Comparison of ENCODE assay signal across 21 mouse cellular contexts in the genomic region with DNA sequence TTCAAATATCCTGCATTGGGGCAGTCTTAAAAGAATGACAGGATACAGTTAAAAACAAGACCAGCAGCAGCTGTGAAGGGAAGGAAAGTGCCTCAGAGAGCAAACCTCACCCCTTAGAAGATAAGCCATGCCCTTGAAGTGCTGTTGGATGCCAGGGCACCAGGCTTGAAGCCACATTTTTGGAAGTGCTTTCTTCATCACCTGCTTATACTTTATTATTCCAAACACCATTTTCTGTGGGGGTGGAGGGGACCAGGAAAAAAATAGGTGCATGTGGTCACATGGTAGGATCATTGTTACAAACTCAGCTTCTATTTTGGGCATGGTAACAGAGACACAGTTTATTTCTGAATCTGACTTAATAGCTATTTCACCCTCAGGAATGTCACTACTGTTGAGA. TPM values are rescaled to one million over a fixed set of nuclear protein-coding genes. Genes with fewer than 3 reads are reported as not detected.
DNase-seq lines count a peak whose midpoint lies in the region; ATAC-seq and TF ChIP-seq lines count a peak whose summit lies in the region.
"Had no signal": no experiment of that assay in that cellular context is flagged by ENCODE, and none has a peak within 500 bp of the region (broad histone marks: within the 10 kb centered on the region; RNA-seq: fewer than 3 reads in every experiment).

No protein-coding gene starts in this region.

- intact Hi-C loops in gastrocnemius, adult 2 months (cut with DNase I), result no loop called here
- intact Hi-C loops in gastrocnemius, postnatal 14 days (cut with DNase I; ENCODE audit: low total_unique reads), result no loop called here

- H3K36me3 ChIP-seq in heart, embryonic 16.5 days (ENCODE audit: control insufficient read depth, insufficient read depth), result peaks cover 10% of the 10 kb centered on the region; the same call in 1 of the 2 replicates
- peaks cover 9% of the 10 kb centered on the region for H3K36me3 ChIP-seq in forebrain, embryonic 15.5 days
- H3K36me3 ChIP-seq in hindbrain, embryonic 13.5 days, result peaks cover 10% of the 10 kb centered on the region

- ATAC-seq in heart, embryonic 16.5 days (replicated peaks; ENCODE audit: extremely low read depth, insufficient read depth, low FRiP score), result peak; percentile 64
- no peak for ATAC-seq in forebrain, embryonic 15.5 days (replicated peaks)
- ATAC-seq in hindbrain, embryonic 13.5 days (ENCODE audit: low FRiP score), result no peak
- ATAC-seq: forebrain, embryonic 16.5 days; hindbrain, postnatal 0 days; liver, postnatal 0 days had no signal

- no peaks in the 10 kb centered on the region for H3K27me3 ChIP-seq in heart, embryonic 16.5 days (ENCODE audit: control insufficient read depth, insufficient read depth, low read length)
- no peaks in the 10 kb centered on the region for H3K27me3 ChIP-seq in forebrain, embryonic 15.5 days
- no peaks in the 10 kb centered on the region for H3K27me3 ChIP-seq in hindbrain, embryonic 13.5 days

- no peak overlapping the region; the same call in 1 of the 2 replicates for H3K9ac ChIP-seq in heart, embryonic 16.5 days (ENCODE audit: low read length)
- H3K9ac ChIP-seq in forebrain, embryonic 15.5 days (replicated peaks), result no peak overlapping the region
- no peak overlapping the region for H3K9ac ChIP-seq in hindbrain, embryonic 13.5 days
- H3K9ac ChIP-seq: liver, postnatal 0 days had no signal

- H3K4me1 ChIP-seq in heart, embryonic 16.5 days (ENCODE audit: control insufficient read depth, insufficient read depth, low read length), result no peaks in the 10 kb centered on the region
- H3K4me1 ChIP-seq in forebrain, embryonic 15.5 days, result no peaks in the 10 kb centered on the region
- H3K4me1 ChIP-seq in hindbrain, embryonic 13.5 days (replicated peaks), result no peaks in the 10 kb centered on the region
- H3K4me1 ChIP-seq: embryonic facial prominence, embryonic 10.5 days had no signal

- H3K4me3 ChIP-seq in gastrocnemius, adult 2 months, result peak overlapping the region; percentile 55
- H3K4me3 ChIP-seq in heart, embryonic 16.5 days (ENCODE audit: low read length), result peak overlapping the region; percentile 29
- H3K4me3 ChIP-seq in forebrain, embryonic 15.5 days, result no peak overlapping the region
- no peak overlapping the region for H3K4me3 ChIP-seq in hindbrain, embryonic 13.5 days
- H3K4me3 ChIP-seq in layer of hippocampus, adult 2 months, result no peak overlapping the region
- H3K4me3 ChIP-seq: embryonic facial prominence, embryonic 10.5 days had no signal

- TF ChIP-seq CTCF in gastrocnemius, adult 2 months (IDR thresholded peaks at IDR 0.05), result no peak
- TF ChIP-seq CTCF in layer of hippocampus, adult 2 months (conservative IDR thresholded peaks at IDR 0.05), result no peak

- no peaks in the 10 kb centered on the region for H3K9me3 ChIP-seq in heart, embryonic 16.5 days (replicated peaks; ENCODE audit: control insufficient read depth, low read length)
- H3K9me3 ChIP-seq in forebrain, embryonic 15.5 days, result no peaks in the 10 kb centered on the region
- H3K9me3 ChIP-seq in hindbrain, embryonic 13.5 days, result no peaks in the 10 kb centered on the region
- H3K9me3 ChIP-seq: embryonic facial prominence, embryonic 10.5 days had no signal

- H3K4me2 ChIP-seq in heart, embryonic 16.5 days (ENCODE audit: low read depth, low read length), result peak overlapping the region; percentile 51
- no peak overlapping the region for H3K4me2 ChIP-seq in forebrain, embryonic 15.5 days (replicated peaks)
- H3K4me2 ChIP-seq in hindbrain, embryonic 13.5 days, result no peak overlapping the region

- no peak for DNase-seq in gastrocnemius, adult 2 months
- DNase-seq in gastrocnemius, postnatal 14 days, result no peak
- peak; percentile 44 for DNase-seq in heart, adult 8-10 months (ENCODE audit: low spot score)
- DNase-seq in thymus, postnatal 10 days (ENCODE audit: low spot score in 2 of 2), result peak; percentile 25
- DNase-seq in layer of hippocampus, adult 2 months (ENCODE audit: low spot score in 2 of 2), result no peak
- DNase-seq: adrenal gland, postnatal 10 days; cerebellum, adult 18-20 months; cerebellum, postnatal 36 days; kidney, adult 18-20 months; kidney, postnatal 14 days; liver; liver, postnatal 0 days had no signal

- peak overlapping the region; percentile 81 for H3K27ac ChIP-seq in gastrocnemius, adult 2 months
- H3K27ac ChIP-seq in heart, embryonic 16.5 days (ENCODE audit: low read length), result peak overlapping the region; percentile 92
- no peak overlapping the region for H3K27ac ChIP-seq in forebrain, embryonic 15.5 days (replicated peaks)
- H3K27ac ChIP-seq in hindbrain, embryonic 13.5 days, result no peak overlapping the region
- H3K27ac ChIP-seq in layer of hippocampus, adult 2 months, result no peak overlapping the region
- H3K27ac ChIP-seq: embryonic facial prominence, embryonic 10.5 days; hindbrain, postnatal 0 days had no signal

RNA-seq across cellular contexts. Expression of a gene that starts 1.8 kb away (rescaled TPM):
- total RNA-seq in gastrocnemius, adult 2 months (2021), result 10 to 100 TPM; 55.8 to 58.6 TPM
- 10 to 100 TPM; 36.3 to 50.2 TPM for total RNA-seq in gastrocnemius, postnatal 14 days (2021)
- 10 to 100 TPM; 54.6 to 69.7 (median 59.4) TPM for total RNA-seq in heart, adult 8-10 months (2022)
- 31.2 and 36.4 TPM in 2 replicates for polyA plus RNA-seq in heart, embryonic 16.5 days (2015; fragmentation: Nextera tagmentation; extraction: Ambion mirVana)
- not detected in 2 replicates for polyA plus RNA-seq in forebrain, embryonic 15.5 days (2015; fragmentation: Nextera tagmentation; extraction: Ambion mirVana)
- 0.18 TPM in 1 of 2 replicates, not detected in the other for polyA plus RNA-seq in hindbrain, embryonic 13.5 days (2015; fragmentation: Nextera tagmentation; extraction: Ambion mirVana)
- total RNA-seq in layer of hippocampus, adult 2 months (2021), result under 1 TPM; 0.37 to 0.72 TPM
- total RNA-seq: granulocyte monocyte progenitor cell, adult 5-6 weeks; hindbrain, postnatal 0 days; MEL had no signal
- polyA plus RNA-seq: embryonic facial prominence, embryonic 10.5 days; forebrain, embryonic 16.5 days; liver, postnatal 0 days; small intestine, adult 2 months had no signal

RNA-seq across cellular contexts. Expression of a gene that starts 50.8 kb away (rescaled TPM):
- total RNA-seq in gastrocnemius, adult 2 months (2021), result 100 to 1,000 TPM; 106 to 137 TPM
- 10 to 100 TPM; 72.9 to 81.2 TPM for total RNA-seq in gastrocnemius, postnatal 14 days (2021)
- total RNA-seq in heart, adult 8-10 months (2022), result 10 to 100 TPM; 69.0 to 89.2 (median 83.0) TPM
- 88.7 and 91.9 TPM in 2 replicates for polyA plus RNA-seq in heart, embryonic 16.5 days (2015; fragmentation: Nextera tagmentation; extraction: Ambion mirVana)
- polyA plus RNA-seq in forebrain, embryonic 15.5 days (2015; fragmentation: Nextera tagmentation; extraction: Ambion mirVana), result 165 and 181 TPM in 2 replicates
- polyA plus RNA-seq in hindbrain, embryonic 13.5 days (2015; fragmentation: Nextera tagmentation; extraction: Ambion mirVana), result 164 TPM in 2 replicates
- total RNA-seq in layer of hippocampus, adult 2 months (2021), result 100 to 1,000 TPM in 1 of 2 experiments, 10 to 100 TPM in 1; 89.3 to 102 TPM

Comparison
In these comparisons a context has a peak if more than half of its experiments do, and no peak if none do; other contexts are left out.
1. DNase-seq: peak in heart, adult 8-10 months (single experiment) and thymus, postnatal 10 days (2 of 2); none in gastrocnemius, adult 2 months (single experiment), gastrocnemius, postnatal 14 days (single experiment) and layer of hippocampus, adult 2 months (0 of 2).
2. H3K27ac ChIP-seq: peak in gastrocnemius, adult 2 months (single experiment) and heart, embryonic 16.5 days (single experiment); none in forebrain, embryonic 15.5 days (single experiment), hindbrain, embryonic 13.5 days (single experiment) and layer of hippocampus, adult 2 months (single experiment).
3. H3K4me3 ChIP-seq: peak in gastrocnemius, adult 2 months (single experiment) and heart, embryonic 16.5 days (single experiment); none in forebrain, embryonic 15.5 days (single experiment), hindbrain, embryonic 13.5 days (single experiment) and layer of hippocampus, adult 2 months (single experiment).
4. RNA of a gene that starts 1.8 kb away (total RNA-seq): 54.6 to 69.7 TPM in heart, adult 8-10 months, 55.8 to 58.6 TPM in gastrocnemius, adult 2 months and 36.3 to 50.2 TPM in gastrocnemius, postnatal 14 days; 0.37 to 0.72 TPM in layer of hippocampus, adult 2 months; every median in the first group is over 10 times any median in the second.